Mouse (Mus musculus) stomach, postnatal 0 days (tissue): ENCODE data around the gene Nxnl2.

ENCODE experiments used
- CTCF ChIP-seq: IDR thresholded peaks from 2 replicates; pipeline ENCODE4 v1.5.1; 2016; ENCODE audit warnings: antibody characterized with exemption, low read depth, mild to moderate bottlenecking, moderate library complexity
- EP300 ChIP-seq: optimal IDR thresholded peaks from 2 replicates; pipeline ENCODE3; 2016; ENCODE audit warnings: antibody characterized with exemption

DNA sequence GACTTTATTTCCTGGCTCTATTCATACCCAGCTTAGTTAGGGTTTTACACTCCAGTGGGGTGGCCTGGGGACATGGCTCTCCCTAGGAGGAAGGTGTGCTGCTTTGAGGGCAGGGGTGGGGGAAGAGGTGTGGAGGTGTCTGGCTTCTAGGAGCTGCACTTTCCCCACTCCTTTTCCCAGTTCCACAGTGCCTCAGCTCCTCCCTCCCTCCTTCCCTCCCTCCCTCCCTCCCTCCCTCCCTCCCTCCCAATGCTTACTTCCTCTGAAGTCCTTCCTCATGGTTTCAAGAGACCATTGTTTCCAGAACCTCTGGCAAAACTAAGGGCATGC lies 33.2 kb upstream of the Nxnl2 start:
- no peak for TF ChIP-seq CTCF
- no peak for TF ChIP-seq EP300
